Mouse (Mus musculus): ENCODE data around the gene Bnc1.

- no peak for TF ChIP-seq CTCF (IDR thresholded peaks at IDR 0.05; ENCODE audit: extremely low read depth, insufficient read depth, insufficient read length, insufficient replicate concordance)
- TF ChIP-seq POLR2A (IDR thresholded peaks at IDR 0.05; ENCODE audit: low read depth, low read length): no peak
These were observed 57.8 kb downstream of the Bnc1 start, which contains the start of gene Hdgfl3 for GRCm38 (mm10) chr7:81934267-81934745.
